Mouse (Mus musculus) natural killer cell, adult 2 months (primary cell): ENCODE measurements around the gene Irf2bpl.

Experiments
- DNase-seq, 2 experiments: peaks; one replicate each; pipeline ENCODE4 v3.0.0; 2022; ENCODE audit warnings: low spot score in 2 of 2

Irf2bpl gene

GRCm38 (mm10) chr12:86885746-86886145 lies 1.1 kb upstream of the Irf2bpl start:
- no peak for DNase-seq

GRCm38 (mm10) chr12:86885336-86885735 lies 738 bp upstream of the Irf2bpl start:
- DNase-seq, result no peak

DNA sequence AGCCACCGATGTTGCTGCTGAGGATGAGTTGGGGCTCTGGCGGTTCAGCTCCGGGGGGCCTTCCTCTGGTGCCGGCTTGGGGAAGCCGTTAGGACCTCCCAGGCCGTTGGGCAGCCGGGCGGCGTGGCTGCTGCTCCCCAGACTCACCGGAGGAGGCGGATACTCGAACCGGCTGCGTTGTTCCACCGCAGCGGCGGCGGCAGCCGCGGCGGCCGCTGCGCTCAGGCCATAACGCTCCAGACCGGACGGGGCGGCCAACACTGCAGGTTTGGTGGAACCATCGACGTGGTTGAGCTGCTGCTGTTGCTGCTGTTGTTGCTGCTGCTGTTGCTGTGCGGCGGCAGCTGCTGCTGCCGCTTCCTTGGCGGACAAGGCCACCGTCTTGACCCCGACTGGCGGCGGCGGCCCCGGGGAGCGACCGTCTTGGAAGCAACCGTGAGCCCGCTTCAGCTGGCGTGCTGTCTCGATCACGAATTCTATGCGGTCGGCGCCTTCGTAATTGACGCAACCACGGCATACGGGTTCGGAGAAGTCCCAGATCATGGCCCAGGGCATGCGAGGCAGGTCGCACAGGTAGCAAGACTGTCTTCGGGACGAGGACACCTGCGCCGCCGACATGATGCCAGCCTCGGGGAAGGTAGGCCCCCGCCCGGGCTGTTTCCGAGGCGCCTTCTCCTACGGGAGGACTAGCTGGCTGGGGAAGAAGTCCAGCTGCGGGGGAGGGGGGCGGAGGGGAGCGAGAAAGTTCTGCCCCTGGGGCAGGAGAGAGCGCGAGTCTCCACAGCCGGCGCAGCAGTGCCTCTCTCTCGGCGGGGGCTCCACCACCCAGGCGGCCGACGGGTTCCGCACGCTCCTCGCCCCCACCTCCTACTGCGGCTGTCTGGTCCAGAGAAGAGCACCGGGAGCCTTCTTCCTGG lies 1.1 kb downstream of the Irf2bpl start:
- DNase-seq, result peak; percentile 48 to 56

DNA sequence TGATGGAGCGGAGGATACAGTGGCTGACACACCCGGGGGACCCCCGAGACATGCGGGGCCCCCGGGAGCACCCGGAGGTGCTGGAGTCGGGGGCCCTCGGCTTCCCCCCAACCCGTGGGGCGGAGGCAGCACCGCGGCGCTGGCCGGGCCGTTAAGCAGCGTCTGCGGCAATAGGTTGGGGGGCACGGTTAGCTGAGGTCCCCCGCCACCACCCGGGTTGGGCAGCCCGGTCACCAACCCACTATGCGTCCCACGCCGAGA lies 1.6 kb downstream of the Irf2bpl start:
- no peak for DNase-seq

- no peak for DNase-seq
These were observed 2.1 kb downstream of the Irf2bpl start for GRCm38 (mm10) chr12:86882279-86883018.

- no peak for DNase-seq
These were observed 2.8 kb downstream of the Irf2bpl start for GRCm38 (mm10) chr12:86881809-86882278.

DNA sequence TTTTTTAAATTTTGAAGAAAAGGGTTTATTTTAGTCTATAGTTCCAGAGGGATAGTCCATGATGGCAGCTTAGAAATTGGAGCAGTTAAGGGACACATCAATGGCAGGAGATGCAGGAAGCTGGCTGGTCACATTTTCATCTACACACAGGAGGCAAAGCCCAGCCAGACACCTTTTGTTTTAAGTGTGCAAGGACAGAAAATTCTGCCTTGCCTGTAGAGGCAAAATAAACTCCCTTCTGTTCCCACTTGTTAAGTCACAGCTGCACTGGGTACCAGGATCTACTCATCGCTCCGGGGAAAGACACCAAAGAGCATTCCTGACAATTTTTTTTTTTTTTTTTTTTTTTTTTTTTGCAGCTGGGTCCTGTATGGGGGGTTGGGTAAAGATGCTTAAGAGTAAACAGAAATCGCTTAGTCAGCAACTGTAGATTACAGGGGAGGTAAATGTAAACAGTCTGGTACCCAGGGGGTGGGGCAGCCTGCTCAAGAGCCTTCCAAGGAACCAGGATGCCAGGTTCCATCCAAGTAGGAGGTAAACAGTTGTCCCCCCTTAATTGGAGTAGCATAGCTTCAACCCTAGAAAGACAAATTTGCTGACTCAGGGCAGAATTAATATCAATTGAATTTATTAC lies 4.4 kb downstream of the Irf2bpl start:
- DNase-seq, result no peak

- no peak for DNase-seq
These were observed 5.0 kb downstream of the Irf2bpl start for GRCm38 (mm10) chr12:86879446-86880085.

- DNase-seq, result no peak
These were observed 5.9 kb downstream of the Irf2bpl start for GRCm38 (mm10) chr12:86878426-86879353.

- DNase-seq, result no peak
These were observed 7.6 kb downstream of the Irf2bpl start for GRCm38 (mm10) chr12:86876981-86877380.

- peak in 1 of 2 experiments; percentile 51 for DNase-seq
These were observed 8.5 kb downstream of the Irf2bpl start for GRCm38 (mm10) chr12:86876116-86876515.

DNA sequence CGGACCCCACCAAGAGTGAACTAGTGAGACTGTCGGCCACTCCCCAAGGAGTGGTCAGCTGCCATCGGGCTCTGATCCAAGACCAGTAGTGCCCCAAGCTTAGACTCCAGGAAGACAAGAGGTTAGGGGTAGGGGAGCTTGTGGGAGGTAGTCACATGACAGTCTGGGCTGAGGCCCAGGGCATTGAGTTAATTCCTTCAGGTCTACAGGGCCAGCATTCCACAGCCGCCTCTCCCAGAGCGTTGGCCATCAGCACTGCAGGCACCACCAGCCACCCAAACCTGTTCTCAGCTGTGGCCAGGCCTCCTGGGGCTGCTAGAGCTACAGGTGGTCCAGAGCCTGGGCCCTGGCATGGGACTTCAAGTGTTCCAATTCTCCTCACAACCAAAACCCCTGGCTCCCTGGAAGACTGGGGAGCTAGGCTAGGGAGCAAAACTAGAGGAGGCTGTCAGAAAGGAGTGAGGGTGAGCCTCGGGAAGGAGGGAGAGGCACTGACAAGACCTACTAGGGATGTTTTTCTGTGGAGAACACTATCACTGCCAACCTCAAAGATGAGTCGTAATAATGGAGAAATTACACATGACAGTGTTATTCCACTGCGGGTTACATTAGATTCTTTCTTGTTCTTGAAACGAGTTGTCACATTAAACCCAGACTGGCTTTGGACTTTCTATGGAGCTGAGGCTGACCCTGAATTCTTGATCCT lies 12.1 kb downstream of the Irf2bpl start:
- no peak for DNase-seq

DNA sequence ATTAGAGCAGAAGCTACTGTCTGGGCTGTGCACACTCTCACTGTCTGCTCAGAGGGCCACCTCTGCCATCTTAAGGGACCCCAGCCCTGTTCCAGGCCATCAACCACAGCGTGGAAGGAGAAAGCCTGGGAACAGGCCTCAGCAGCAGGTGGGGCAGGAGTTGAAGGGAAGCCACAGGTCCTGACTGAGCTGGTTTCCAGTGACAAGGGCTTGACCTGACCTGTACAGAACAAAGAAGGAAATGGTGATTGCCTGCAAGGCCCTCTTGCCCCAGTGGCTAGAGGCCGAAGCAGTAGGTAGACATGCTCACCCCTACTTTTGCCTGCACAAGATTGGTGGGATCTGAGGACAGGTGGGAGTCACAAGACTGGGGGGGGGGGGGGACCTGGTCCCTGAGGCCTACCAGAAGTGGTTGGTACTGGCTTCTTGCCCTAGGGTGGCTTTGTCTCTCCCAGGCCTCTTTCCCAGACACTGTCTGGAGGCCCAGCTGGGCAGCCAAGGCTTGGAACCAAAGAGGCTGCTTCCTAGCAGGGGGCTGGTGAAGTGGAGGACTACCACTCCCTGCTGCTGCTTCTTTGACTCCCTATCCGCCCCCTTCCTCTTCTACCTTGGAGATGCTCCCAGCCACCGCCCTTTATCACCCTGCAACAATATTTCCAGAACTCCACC lies 12.8 kb downstream of the Irf2bpl start:
- DNase-seq, result no peak

GRCm38 (mm10) chr12:86870996-86871395 lies 13.6 kb downstream of the Irf2bpl start:
- DNase-seq, result peak in 1 of 2 experiments; percentile 7

GRCm38 (mm10) chr12:86869761-86870160 lies 14.8 kb downstream of the Irf2bpl start:
- no peak for DNase-seq

DNA sequence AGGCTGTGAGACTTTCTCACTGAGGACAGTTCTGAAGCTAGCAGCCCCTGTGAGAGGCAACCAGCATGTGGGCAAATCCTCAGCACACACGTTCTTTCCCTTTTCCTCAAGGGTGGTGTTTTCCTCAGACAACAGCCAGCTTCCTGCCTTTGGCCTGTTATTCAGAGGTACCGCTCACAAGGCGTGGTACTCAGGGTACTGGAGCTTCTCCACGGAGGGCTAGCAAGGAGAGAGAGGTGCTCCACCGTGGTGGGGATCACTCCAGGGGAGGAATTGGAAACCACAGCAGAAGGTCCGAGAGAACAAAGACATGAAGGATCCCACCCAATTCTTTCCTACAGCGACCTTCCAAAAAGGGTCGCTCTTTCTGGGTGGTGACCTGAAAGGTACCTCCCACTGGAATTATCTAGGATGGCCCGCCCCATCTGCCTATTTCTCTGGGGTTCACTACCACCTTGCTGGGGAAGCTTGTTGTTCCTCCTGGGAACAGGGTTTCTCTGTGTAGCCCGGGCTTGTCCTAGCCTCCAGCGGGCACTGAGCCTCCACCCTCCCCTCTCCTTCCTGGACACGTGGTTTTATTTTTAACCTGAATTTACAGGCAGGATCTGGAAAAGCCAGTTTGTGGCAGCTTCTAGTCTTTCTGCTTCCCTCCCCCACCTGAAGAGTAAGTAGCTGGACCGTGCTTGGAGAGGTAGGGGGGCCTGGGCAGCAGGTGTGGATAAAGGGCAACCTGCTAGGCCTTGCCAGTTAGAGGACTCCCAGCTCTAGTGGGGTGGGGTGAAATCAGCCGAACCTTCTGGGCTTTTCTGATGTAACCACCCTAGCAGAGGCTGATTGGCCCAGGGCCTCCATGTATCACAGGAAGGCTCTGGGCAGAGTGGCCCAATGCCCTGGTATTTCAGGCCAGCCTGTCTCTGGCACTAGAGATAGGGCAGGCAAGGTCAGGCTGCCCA lies 17.1 kb downstream of the Irf2bpl start:
- no peak for DNase-seq

DNA sequence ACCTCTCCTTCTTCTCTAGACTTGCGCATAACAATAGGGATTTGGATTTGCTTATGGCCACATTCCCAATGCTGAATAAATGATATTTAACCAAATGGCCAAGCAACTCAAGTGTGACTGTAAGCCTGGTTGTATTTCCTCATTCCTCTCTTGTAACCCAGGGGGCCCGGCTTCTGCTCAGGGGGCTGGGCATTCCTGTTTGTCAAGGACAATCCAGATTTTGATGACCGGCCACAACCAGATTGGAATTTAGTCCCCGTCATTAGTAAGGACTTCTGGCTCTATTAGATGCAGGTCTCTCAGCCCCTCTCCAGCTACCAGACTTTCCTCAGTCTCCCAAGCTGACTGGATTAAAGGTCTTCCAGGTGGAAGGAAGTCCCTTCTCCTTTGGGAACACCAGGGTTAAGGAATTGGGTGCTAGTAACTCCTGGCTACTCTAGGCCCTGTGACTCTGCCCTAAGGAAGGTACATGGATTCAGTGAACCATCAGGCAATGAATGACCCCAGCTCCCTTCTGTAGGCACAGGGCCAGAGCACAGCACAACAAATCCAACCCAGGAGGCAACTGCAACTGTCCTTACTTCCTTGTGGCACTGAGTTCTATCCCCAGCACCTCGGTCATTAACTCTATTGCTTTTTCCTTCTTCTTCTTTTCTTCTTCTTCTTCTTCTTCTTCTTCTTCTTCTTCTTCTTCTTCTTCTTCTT lies 20.1 kb downstream of the Irf2bpl start:
- DNase-seq, result no peak
